Mouse (Mus musculus): ENCODE results near the gene Slc39a9.
A peak's percentile ranks its signal among the peaks of the same experiment; 100 is the strongest.

Gene Slc39a9

DNA sequence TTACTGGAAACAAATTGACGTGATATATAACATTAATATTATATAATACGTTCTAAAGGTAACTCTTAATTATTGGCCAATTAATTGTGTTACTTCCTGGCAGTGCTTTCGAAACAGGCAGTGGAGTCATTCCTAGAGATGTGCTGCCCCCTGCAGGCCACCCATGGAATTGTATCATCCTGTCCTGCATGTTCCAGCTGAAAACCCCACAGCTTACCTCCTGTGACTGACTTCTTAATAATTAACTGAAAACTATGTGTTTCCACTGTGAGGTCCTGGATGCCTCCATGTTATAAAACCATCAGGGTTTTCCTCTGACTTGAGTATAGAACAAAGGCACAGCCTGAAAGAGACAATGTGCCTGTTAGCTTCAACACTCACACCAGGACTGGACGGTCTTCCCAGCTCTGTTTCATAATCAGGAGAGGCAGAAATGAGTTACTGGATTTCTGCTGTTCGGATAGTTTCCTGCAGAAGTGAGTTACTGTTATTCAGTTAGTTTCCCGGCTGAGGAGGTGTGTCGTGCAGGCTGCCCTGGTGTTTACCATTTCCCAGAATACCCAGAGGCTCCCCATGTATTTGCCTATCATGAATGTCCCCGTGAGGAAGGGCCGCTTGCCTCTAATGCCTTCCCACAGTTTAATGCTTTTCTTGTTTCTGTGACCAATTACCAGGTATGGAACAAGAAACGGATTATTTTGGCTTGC, 81.3 kb downstream of the Slc39a9 start:
- DNase-seq: peak; percentile 74

DNA sequence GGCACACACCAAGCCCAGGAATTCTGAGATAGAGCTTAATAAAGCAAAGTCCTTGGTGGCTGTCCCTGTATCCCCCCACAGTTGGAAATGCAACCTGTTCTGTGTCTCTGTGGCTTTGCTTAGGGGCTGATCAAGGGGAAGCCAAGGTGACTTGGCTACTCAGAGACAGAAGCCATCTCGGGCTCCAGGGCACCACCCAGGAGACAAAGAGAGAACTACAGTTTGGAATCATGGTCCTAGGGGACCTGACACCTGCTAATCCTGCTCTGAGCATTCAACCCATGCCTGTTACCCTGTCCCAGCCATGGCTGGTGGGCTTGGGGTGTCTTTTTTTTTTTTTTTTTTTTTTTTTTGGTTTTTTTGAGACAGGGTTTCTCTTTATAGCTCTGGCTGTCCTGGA, 84.5 kb downstream of the Slc39a9 start:
- no peak for DNase-seq

DNA sequence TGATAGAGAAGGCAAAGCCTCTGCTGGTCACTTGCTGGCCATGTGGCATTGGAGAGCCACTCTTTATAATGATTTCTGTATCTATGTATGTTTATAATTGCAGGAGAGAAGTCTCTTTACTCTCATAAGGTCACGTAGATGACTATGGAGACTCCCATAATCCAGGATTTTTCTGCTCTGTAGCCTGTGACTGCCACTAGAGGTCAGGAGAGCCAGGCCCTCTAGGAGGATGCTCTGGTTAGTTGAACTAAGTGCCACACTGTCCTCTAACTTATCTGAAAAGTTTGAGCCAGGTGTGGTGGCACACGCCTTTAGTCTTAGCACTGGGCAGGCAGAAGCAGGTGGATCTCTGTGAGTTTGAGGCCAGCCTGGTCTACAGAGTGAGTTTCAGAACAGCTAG, 85.1 kb downstream of the Slc39a9 start:
- DNase-seq: no peak

DNA sequence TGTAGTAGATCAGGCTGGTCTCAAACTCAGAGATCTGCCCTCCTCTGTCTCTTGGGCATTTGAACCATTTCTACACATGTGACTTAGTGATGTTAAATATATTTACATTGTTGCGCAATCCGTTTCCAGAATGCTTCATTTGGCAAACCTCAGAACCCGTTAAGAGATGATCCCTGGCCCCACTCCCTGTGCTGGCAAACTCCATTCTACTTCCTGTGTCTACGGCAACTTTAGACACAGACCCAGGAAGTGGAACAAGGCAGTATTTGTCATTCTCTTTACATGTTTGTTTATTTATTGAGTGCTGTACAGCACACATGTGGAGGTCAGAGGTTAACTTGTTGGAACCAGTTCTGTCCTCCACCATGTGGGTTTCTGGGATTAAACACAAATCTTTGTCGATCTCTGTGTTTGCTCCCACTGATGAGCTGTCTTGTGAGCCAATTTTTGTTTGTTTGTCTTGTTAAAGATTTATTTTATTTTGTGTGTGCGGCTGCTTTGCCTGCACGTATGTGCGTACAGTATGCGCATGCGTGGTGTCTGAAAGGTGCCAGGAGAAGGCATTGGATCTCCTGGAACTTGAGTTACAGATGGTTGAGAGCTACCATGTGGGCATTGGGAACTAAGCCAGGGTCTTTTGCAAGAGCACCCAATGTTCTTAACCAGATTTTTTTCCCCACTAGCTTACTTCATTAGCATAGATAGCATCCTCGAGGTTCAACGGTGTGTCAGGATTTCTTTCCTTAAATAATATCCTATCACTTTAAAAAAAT, 86.3 kb downstream of the Slc39a9 start:
- DNase-seq: no peak

DNA sequence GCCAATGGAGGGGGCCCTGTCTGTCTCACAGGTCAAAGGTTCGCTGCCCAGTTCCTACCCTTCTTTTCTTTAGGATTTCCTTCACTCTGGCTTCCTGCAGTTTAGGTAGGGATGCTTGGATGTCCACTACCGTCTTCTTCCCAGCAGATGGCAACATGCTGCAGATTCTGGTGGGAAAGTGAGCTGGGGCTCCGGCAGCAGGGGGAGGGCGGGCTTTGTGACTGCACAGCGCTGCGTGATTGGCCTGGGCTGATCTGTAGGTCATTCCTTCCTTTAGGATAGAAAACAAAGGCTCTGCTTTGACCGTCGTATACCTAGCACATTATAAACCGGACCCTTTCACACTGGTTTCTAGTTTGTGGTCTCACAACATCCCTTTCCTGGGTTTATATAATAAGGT, 86.9 kb downstream of the Slc39a9 start:
- DNase-seq: peak; percentile 73

Measured in right cerebral cortex, postnatal 25 days (tissue).